In the genomic region with DNA sequence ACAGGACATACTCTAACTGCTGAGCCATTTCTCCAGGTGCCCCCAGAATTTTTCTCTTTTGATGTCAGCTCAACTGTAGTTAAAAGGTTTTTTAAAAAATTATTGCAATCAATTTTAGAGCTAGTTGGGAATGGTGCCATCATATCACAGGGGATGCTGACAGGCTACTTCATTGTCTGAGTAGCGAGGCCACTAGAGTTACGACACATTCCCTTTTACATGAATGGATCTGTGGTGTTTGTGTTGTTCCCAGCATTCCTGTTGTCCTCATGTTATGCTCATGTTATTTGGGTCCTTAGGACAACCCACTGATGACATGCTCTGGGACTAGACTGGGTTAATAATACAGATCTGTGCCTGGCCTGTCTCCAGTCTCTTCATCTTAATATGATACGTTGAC, we compare ENCODE assay signal across 31 mouse cellular contexts. TPM values are rescaled to one million over a fixed set of nuclear protein-coding genes. Genes with fewer than 3 reads are reported as not detected.
"Had no signal": no experiment of that assay in that cellular context is flagged by ENCODE, and none has a peak within 500 bp of the region (broad histone marks: within the 10 kb centered on the region; RNA-seq: fewer than 3 reads in every experiment).

No protein-coding gene starts in this region.

- H3K27me3 ChIP-seq: limb, embryonic 12.5 days; limb, embryonic 13.5 days; limb, embryonic 15.5 days; liver, embryonic 13.5 days; midbrain, embryonic 12.5 days; midbrain, embryonic 13.5 days; midbrain, embryonic 15.5 days had no signal

- H3K4me3 ChIP-seq: left cerebral cortex, adult 2 months; limb, embryonic 10.5 days; limb, embryonic 12.5 days; limb, embryonic 13.5 days; limb, embryonic 15.5 days; liver, embryonic 12.5 days; liver, embryonic 13.5 days; liver, embryonic 15.5 days; lung, embryonic 15.5 days; megakaryocyte, embryonic 14.5 days; midbrain, embryonic 10.5 days; midbrain, embryonic 12.5 days; midbrain, embryonic 13.5 days; midbrain, embryonic 15.5 days; myocyte had no signal

- H3K36me3 ChIP-seq: limb, embryonic 10.5 days; limb, embryonic 12.5 days; limb, embryonic 13.5 days; limb, embryonic 15.5 days; liver, embryonic 12.5 days; liver, embryonic 13.5 days; liver, embryonic 15.5 days; lung, embryonic 15.5 days; midbrain, embryonic 10.5 days; midbrain, embryonic 12.5 days; midbrain, embryonic 13.5 days; midbrain, embryonic 15.5 days had no signal

- H3K27ac ChIP-seq: left cerebral cortex, adult 2 months; limb, embryonic 10.5 days; limb, embryonic 12.5 days; limb, embryonic 13.5 days; limb, embryonic 15.5 days; liver, embryonic 12.5 days; liver, embryonic 13.5 days; liver, embryonic 14.5 days; liver, embryonic 15.5 days; lung, embryonic 15.5 days; macrophage; midbrain, embryonic 10.5 days; midbrain, embryonic 12.5 days; midbrain, embryonic 13.5 days; midbrain, embryonic 15.5 days had no signal

- ATAC-seq: liver, embryonic 12.5 days; liver, postnatal 0 days; midbrain, embryonic 13.5 days; midbrain, embryonic 15.5 days; midbrain, embryonic 16.5 days had no signal

- H3K9ac ChIP-seq: limb, embryonic 12.5 days; limb, embryonic 13.5 days; limb, embryonic 15.5 days; liver, embryonic 12.5 days; liver, embryonic 13.5 days; liver, embryonic 14.5 days; liver, embryonic 15.5 days; liver, postnatal 0 days; lung, embryonic 14.5 days; lung, embryonic 15.5 days; midbrain, embryonic 12.5 days; midbrain, embryonic 13.5 days; midbrain, embryonic 15.5 days had no signal

- H3K4me1 ChIP-seq: liver, embryonic 12.5 days; liver, embryonic 13.5 days; liver, embryonic 15.5 days; midbrain, embryonic 10.5 days; midbrain, embryonic 12.5 days; midbrain, embryonic 13.5 days; midbrain, embryonic 15.5 days had no signal

- H3K9me3 ChIP-seq: limb, embryonic 10.5 days; limb, embryonic 12.5 days; limb, embryonic 13.5 days; limb, embryonic 15.5 days; liver, embryonic 12.5 days; liver, embryonic 13.5 days; liver, embryonic 15.5 days; lung, embryonic 15.5 days; midbrain, embryonic 10.5 days; midbrain, embryonic 12.5 days; midbrain, embryonic 13.5 days; midbrain, embryonic 15.5 days had no signal

- H3K4me2 ChIP-seq: limb, embryonic 12.5 days; limb, embryonic 13.5 days; limb, embryonic 15.5 days; liver, embryonic 11.5 days; liver, embryonic 12.5 days; liver, embryonic 13.5 days; liver, embryonic 15.5 days; lung, embryonic 14.5 days; lung, embryonic 15.5 days; midbrain, embryonic 11.5 days; midbrain, embryonic 12.5 days; midbrain, embryonic 13.5 days; midbrain, embryonic 15.5 days had no signal

- DNase-seq: left cerebral cortex, postnatal 4 days; liver; liver, embryonic 13.5 days; liver, postnatal 0 days; lung, adult 2 months; lung, embryonic 14.5 days; lung, postnatal 10 days; lung, postnatal 14 days; lung, postnatal 4 days; midbrain, embryonic 14.5 days had no signal

RNA-seq across cellular contexts. Expression of a gene that starts 42.5 kb away (rescaled TPM):
- polyA plus RNA-seq: limb, embryonic 10.5 days; liver, adult 2 months; liver, embryonic 12.5 days; liver, embryonic 14.5 days; liver, embryonic 15.5 days; liver, embryonic 16.5 days; liver, postnatal 0 days; macrophage; myocyte had no signal
